Mouse (Mus musculus): ENCODE data around the gene Hspb11.

The Hspb11 gene

DNA sequence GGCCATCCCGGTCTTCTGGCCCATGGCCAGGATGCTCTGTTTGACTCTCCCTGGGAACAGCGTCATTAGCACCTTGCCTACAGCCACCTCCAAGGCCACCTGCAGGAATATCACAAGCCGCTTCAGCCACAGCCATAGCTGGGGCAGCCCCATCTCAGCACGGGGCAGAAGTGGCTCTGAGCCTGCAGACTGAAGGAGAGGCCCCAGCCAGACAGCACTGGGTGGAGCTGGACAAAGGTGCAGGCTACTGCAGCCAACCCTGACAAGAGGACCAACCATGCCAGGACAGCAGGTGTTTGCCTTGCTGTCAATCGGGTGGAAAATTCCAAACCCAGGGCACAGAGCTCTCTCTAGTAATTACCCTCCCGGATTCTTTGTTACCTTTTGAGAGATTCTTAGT lies 53.6 kb downstream of the Hspb11 start, which contains the start of gene Dio1:
Dio1 (minus strand) TSS at position 204 of the 400 bp plus-strand sequence.
- in situ Hi-C loops (cut with MboI), result no loop called here

DNA sequence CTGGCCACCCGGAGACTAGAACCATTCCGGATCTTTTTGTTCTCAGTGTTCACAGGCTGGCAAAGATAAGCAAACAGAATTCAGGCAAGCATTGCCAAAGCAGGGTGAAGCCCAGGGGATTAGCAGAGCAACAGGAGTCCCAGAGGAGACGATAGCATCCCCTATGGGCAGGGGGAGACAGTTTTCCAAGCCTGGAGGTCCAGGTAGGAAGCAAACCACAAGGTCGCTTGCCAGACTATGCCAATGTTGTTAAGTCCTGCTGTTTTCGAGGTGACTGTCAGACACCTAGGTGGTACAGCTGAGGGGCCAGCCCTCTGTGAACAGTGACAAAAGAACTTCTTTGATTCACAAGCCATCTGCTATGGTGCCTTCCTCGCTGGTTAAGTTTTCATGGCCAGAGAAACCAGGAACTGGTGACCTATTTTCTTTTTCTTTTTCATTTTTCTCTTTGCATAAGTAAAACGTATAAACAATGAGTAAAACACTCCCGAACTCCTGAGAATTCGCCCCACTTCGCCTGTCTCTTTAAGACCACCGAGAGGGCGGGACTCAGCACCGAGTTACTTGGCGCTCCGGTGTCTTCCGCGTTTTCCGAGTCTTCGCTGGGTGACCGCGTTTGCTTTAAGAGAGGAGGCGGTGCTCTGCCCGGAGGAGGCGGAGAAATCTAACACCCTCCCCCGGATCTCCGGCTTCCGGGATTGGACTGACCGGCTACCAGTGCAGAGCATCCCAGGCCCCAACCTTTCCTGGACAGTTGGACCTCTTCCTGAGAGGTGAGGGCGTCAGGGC lies 60.5 kb downstream of the Hspb11 start, which contains the start of gene Yipf1:
Yipf1 (plus strand) TSS at position 674 of the 789 bp plus-strand sequence.
- in situ Hi-C loops (cut with MboI), result no loop called here

DNA sequence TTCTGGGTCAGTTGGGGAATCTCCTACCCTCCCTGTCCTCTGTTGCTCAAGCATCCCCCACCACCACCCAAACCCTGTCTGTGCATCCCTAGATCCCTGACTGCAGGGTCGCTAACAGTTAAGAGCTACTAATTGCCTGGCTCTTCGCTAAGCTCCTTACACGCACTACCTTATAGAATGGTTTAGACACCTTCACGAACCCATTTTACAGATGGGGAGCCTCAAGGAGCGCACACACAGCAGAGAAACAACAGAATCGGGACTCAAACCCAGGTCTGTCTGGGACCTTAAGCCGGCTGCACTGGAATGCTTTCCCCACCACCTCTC lies 61.0 kb downstream of the Hspb11 start:
- in situ Hi-C loops (cut with MboI), result no loop called here

DNA sequence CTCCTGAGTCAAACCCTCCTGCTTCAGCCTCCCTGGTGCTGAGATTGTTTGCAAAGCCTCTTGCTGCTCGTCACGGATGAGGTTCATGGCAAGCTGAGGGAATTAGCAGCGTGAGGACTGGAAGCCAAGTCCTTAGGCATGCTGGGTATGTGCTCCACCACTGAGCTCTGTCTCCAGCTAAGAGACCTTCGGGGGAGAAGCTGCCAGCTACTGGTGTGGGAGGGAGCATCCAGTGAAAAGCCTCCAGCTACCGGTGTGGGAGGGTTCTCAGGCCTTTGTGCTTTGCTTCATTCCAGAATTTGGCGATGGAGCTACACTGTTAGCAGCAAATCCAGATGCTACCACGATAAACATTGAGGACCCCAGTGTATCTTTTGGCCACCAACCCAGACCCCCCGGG lies 65.3 kb downstream of the Hspb11 start:
- in situ Hi-C loops (cut with MboI), result no loop called here

DNA sequence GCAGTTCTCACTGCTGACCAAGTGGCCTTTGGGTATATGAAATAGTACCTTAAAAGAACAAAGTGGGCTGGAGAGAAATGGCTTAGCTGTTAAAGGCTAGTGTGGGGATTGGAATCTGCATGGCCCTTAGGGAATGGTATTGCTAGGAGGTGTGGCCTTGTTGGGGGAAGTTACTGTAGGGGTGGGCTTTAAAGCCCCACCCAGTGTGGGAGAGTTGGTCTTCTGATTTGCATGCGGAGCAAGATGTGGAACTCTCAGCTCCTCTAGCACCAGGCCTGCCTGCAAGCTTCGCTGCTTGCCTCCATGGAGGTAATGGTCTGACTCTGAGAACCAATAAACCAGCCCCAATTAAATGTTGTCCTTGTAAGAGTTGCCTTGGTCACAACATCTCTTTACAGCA lies 67.6 kb downstream of the Hspb11 start:
- in situ Hi-C loops (cut with MboI), result no loop called here

DNA sequence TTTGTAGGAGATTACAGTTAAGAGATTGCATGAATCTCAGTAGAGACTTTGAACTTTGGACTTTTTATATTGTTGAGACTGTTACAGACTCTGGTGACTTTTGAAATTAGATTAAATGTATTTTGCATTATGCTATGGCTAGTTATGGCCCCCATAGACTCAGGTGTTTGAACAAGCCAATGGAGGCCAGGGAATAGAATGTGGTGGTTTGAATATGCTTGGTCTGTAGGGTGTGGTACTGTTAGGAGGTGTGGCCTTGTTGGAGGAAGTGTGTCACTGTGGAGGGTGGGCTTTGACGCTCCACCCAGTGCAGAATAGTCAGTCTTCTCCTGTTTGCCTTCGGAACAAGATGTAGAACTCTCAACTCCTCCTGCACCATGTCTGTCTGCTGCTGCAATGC lies 69.7 kb downstream of the Hspb11 start:
- in situ Hi-C loops (cut with MboI), result no loop called here

DNA sequence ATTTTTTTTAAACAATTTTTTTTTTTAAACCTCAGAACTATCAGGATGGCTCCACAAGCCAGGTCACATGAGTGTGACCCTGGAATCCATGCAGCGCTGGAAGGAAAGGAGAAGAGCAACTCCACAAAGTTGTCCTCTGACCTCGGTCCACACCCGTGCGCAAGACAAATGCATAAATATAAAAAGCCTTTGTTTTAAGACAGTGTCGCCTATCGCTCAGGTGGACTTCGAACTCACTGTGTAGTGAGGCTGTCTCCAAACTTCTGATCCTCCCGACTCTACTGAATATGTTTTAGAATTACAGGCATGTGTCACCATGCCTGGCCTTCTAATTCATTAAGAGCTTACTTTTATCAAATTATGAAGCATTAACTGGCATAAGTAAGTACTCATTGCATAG lies 75.1 kb downstream of the Hspb11 start:
- in situ Hi-C loops (cut with MboI), result no loop called here

All from mature B cell (primary cell).